Mouse (Mus musculus): ENCODE data around the gene Tfec.

Tfec gene

DNA sequence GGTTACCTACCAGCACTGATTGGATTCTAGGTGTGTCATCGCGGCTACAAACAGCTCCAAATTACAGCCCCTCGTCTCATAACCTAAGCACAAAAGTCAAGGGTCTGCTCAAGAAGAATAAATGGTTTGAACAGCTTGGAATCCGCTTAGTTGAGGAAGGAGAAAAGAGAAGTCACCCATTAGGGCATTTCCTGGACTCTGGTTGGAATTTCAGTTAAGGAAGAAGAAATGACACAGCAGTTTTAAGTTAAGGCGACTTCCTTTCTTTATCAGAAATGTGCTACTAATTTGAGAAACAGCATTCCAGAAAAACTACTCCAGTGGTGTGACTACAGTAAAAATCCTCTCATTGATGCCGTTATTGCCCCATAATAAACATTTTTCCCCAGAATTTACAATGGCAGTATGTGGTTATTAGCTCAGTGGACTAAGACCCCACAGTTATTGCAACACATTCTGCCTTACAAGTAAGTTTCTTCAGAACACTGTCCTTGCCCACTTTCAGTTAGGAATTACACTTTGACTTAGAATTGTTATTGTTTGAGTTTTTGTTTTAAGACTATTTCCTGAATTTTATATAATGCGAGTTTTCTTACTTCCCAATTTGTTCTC lies at the start of gene Tfec:
Tfec (minus strand) TSS at position 191 of the 612 bp plus-strand sequence.
- no peak for DNase-seq

DNA sequence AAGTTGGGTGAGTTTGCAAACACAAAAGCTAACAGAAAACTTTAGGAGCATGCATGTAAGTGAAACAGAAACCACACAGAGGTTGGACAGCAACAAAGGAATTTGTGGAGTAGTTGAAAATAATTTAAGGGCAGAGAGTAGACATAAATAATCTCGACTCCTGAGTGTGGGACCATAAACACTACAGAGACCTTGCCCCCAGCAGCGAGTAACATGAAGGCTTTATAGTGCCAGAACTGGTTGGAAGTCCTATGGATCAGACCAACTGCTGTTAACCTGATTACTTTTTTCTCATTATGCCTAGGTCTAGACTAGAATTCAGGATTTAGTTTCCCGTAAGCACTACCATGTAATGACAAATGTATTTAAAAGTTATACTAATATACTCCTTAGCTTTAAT lies 49.6 kb upstream of the Tfec start:
- DNase-seq: no peak

DNA sequence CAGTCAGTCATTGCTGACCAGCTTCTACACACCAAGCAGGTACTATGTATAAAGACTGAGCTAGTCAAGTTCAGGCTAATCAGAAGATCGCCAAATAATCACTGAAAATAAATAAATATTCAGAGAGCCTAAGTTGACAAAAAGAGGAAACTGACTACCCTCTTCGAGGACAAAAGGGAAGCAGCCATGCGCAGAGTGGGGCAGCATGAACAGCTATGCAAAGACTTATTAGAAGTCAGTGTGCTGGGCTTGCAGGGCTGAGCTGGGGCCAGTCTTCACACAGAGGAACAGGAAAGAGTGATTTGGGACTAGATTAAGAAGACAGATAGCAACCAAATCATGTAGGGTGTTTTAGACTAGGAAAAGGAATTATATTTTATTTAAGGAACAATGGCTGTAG lies 45.3 kb upstream of the Tfec start:
- DNase-seq: no peak

DNA sequence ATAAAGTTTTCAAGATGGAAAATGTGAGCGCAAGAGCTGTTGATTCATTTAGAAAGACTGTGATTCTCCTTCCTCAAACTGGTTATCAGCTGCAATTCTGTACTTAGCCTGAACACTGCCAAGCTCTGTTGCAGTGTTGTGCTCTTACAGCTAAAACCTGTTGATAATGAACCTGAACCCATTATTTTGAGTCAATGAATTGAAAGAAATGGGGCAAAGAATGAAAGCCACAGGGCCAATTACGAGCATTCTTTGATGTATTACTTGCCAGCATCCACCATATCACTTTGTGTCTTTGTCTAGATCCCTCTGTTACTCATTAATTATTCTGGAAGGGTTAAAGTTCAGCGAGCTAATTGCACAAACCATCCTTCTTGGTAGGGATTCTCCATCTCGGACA lies 44.2 kb upstream of the Tfec start:
- DNase-seq: no peak

DNA sequence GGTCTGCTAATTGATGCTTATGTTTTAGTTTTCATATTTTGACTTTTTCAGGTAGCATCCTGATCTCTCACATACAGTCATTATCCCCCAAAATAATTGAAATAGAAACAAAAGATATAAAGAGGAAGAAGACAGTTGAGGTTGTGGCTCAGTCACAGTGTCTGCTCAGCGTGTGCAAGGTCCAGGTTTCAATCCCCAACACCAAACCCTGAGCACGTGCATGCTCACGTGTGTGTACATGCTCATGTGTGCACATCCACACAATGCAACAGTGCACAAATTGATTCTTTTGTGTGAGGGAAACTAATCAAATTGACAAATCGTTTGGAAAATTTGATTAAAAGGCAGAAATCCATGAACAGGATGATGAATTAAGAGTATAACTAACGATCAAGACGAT lies 32.8 kb upstream of the Tfec start:
- no peak for DNase-seq

DNA sequence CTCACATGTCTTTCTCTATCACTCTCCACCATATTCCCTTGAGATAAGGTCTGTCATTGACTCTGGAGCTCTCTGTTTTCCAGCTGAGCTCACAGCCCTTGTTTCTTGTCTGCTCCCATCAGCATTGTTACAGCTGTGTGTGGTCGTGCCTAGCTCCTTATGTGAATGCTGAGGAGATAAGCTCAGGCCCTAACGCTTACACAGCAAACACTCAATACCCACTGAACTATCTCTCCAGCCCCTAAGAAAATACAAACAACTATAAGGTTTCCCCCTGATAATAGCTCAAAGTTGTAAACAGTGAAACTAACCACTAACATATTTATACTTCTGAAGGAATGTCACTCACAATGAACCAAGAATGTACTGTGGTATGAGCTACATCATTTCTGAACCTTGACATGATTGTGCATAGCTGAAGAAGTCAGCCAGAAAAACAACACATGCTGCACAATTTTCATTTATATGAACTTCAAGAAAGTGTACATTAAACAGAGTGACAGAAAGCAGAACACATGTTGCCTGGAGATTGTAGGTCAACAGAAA lies 21.9 kb upstream of the Tfec start:
- DNase-seq: no peak

DNA sequence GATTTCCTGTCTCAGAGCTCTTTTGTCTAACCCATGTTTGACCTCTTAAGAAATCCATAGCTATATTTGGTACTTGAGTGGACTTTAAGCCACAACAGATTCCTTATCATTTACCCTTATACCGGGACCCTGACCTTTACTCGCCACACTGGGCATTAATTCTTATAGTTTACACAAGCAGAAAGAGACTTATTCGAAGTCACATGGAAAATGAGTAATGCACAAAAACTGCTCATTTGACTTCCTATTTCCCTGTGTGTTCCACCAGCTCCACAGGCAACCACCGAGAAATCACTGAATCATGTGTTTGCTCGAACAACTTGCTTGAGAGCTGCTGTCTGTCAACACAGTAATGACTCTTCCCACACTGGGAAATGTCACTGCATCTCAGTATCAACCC lies 6.4 kb downstream of the Tfec start:
- no peak for DNase-seq

DNA sequence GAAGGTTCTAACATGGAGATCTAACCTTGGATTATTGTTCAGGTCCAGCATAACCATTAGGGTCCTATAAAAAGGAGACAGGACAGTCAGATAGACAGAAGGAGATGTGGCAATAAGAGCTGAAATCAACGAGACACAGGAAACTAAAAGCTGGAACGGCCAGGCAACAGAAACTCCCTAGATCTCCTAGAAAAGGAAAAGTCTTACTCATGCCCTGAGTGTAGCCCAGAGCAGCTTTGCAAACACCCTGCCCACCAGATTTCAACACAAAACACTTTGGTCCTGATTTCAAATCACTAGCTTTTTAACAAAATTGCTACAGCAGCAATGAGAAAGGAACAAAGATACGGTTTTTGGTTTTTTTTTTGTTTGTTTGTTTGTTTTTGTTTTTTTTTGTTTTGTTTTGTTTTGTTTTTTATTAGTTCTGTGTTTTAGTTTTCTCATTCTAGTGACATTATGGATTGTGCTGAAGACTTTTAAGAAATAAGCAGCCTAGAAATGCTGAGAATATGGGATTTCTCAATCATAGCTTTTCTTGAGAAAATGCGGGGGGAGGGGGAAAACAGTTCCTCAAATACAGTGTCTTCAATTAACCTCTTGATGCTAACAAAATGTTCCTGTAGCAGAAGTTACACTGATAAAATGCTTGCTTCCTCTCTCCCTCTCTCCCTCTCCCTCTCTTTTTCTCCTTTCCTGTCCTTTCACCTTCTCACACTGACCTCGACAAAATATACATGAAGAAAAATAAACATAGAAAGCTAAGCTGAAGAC lies 14.5 kb downstream of the Tfec start:
- DNase-seq: no peak

DNA sequence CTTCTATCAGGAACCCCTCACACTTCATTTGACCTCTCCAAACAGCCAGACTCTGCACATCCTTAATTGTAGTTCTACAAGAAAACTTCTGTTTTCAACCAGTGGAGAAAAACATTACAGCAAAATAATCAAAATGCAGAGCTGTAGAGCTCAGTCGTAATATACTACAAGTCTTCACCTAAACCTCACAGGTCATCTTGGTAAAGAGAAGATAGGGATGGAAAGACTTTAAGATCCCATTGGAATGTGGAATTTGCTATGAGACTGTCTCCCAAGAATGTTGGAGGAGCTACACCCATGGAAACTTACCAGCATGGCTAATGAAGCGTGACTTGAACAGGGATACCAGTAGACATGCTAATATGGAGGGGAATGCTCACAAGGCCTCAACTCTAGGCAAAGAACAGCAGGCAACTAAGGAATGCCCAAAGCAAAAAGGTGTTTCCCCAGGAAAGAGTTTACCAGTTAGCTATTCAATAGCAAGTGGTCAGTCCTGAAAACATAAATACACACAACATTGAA lies 24.2 kb downstream of the Tfec start:
- no peak for DNase-seq

DNA sequence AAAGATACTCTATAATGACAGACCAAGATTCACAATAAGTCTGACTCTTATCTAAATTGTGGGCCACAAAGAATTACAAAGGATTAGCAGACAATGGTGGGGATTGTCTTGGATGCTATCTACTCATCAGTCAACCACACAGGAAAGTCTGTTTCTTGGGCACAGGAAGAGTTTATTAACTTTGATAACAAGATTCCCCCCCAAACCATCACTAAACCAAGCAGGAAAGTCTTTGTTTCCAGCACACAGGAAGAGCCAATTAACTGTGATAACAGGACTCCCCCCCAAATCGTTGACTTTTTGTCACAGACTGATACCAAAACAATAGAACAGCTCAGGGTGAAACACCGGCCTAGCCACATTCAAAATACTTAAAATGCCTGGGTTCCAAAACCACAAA lies 28.2 kb downstream of the Tfec start:
- DNase-seq: no peak

DNA sequence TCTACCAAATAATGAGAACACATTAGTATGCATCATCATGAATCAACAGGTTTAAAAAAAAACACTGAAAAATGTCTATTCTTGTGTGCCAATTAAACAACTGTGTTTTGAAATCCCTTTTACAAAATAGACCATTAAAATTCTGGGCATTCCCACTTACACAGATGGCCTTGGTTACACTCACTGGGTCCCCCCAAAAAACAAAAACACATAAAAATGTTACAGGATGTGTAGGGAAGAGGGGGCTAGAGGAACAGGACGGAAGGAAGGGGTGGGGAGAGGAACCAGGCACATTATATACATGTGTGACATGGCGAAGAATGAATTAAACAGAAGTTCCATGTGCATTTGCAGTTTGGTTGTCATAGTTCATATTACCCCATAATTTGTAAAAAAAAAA lies 29.9 kb downstream of the Tfec start:
- no peak for DNase-seq

DNA sequence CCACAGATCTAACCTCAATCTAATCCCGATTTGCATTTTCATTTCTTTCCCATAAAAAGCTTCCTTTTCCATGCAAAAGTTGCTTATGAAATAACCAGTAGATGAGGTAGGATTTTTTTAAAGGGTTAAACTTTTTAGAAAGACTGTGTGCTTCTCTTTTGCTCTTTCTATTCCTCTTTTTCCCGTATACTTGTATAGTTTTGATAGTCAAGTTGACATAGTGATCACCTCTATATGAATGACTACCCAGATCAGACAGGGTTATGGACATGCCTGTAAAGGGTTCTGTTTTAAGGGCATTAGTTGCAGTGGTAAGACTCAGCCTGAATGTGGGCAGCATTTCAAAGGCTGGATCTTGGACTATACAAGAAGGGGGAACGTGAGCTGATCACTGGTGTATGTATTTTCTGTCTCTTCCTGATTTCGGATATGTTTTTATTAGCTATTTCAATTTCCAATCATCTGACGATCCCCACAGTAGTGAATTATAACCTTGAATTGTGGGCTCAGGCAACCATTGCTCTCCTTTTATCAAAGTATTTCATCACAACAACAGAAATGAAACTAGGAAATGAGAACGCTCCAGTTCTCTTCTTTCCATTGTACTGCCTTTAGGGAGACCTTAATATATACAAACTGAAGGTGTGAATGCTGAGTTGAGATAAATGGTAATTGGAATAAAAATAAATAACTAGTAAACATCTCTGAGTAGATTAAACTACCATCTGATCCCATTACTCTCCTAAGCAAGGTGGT lies 35.3 kb downstream of the Tfec start:
- no peak for DNase-seq

DNA sequence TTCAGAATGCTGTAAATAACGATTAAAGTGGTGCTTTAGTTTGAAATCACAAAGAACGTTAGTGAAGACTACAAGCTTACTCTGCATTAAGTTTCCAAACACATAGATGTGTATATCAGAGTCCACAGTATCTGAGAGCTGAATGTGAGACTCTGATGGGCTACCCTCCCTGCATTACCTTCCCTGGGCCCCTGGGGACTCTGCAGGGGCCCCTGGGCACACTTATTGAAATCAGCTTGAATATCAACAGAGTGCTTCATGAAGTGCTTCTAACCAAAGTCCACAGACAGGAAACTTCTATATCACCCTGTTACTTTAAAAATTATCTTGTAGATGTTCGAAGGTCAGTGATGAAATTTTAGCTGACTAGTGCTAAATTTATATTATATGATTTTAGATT lies 36.2 kb downstream of the Tfec start:
- DNase-seq: no peak

DNA sequence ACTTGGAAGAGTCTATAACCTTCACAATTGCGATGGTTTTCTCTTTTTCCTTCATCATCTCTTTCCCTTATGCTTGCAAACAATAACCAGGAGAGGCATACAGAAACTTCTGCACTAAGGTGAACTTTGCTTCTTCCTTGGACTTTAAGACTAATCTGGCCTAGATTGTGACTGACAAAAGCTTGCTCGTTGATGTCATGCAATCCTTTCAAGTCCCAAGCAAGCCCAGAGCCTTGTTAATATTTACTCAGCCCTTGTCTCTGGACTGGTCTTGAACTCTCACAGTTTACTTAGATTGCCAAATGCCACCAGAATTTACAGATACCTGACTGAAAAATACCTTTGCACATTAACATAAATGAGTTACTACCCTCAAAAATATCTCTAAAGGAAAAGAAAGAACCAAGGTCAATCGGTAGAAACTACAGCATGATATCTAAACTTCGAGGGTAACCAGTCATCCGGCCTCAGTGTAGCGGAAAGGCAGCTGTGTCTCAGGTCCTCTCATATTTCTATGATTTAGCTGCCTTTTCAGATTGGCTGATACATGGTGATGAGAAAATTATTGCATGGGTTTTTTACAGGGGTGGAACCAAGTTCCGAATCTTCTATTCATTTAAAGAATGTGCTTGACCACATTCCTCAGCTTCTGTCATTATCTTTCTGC lies 42.2 kb downstream of the Tfec start:
- DNase-seq: no peak

DNA sequence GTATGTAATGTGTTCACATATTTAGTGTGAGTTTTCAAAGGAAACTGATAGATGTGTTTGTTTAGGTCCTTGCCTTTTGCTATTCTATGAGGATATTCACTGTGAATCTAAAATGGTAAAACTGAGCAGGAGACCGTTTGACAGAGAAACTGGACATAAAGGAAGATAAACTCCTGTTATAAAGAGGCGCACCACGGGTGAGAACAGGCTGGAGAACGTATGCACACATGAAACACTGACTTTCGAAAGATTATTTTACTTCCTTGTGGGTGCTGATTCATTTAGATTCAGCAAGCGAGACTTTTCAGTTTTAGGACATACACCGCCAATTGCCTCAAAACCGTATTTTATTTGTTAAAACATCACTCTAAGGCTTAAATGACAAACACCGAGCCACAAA lies 43.3 kb downstream of the Tfec start:
- no peak for DNase-seq

DNA sequence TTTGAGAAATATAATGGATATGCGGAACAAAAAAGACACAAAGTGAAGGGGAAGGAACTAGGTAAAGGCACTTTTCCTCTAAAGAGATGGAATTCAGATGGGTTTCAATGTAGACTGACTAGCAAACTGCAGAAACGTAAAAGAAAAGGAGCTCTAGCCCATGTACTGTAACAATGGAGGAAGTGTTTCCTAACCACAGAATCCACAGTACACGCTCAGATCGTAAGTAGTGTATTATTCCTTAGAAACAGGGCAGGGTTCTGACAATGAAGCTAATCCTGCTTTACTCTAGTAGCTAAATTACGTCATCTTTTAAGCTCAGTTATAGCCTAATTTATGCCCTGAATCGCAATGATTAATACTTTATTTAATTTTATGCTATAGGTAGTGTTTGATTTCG lies 51.7 kb downstream of the Tfec start:
- no peak for DNase-seq

DNA sequence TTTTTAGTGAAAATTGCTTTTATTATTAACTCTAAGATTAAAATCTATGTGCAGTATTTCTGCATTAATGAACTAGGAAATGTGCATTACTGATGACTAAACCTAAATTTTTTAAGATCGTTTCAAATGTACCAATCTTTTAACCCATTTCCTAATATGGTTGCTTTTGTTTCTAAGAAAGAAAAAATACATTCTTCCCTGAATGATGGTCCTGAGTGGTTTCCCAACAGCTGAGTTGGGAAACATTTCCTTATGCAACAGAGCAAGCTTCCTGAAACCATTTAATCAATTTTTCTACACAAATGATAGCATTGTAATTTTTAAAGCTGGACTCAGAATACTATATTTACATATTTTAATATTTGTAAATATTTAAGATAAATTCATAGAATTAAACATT lies 62.6 kb downstream of the Tfec start:
- no peak for DNase-seq

DNA sequence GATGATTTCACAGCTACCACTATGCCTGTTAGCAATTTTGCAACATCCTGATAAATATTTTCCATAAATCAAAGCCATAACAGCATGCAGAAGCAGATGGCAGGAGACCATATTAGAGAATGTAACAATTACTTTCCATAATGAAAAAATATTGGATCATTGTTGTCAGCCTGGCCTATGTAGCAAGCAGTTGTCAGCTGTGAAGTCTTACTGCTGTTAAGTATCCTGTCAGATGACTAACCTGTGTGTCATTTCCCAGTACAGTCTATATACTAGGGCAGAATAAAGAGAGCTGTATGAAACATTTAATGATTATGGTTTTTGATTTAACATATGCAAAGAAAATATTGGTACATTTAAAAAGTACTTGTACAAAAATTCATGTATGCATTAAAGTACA lies 69.9 kb downstream of the Tfec start:
- no peak for DNase-seq

DNA sequence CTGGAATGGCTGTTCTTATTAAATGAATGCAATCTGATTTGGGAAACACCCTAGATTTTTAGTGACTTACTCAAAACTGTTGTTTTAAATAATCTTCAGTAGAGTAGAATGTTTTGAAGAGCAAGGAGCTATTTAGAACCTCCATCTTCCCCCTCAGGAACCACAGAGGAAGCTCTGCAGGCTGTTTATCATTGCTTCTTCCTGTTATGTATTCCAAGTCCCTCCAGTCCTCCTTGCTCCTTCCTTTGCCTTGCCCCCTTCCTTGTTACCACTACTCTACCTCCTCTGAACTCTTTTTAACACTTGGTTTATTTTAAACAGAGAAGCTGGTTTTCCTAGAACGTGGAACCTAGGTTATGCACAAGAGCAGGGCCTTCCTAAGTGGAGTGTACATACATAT lies 76.3 kb downstream of the Tfec start:
- no peak for DNase-seq

DNA sequence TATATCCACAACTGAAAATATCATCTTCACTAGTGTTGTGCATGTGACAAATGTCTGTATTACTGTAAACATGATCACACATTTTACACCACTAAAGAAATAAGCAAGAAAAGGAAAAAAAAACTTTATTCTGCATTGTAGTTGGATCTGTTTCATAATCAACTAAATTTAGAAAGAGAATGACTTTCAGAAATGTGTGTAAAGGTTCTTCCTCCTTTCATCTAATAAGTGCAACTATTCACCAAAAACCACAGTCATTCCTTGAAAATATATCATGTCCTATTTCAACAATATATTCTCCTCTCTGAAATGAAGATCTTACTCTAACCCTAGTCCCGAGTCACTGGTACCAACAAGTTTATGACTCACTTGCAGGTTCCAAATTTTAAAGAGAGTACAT lies 91.9 kb downstream of the Tfec start:
- no peak for DNase-seq

DNA sequence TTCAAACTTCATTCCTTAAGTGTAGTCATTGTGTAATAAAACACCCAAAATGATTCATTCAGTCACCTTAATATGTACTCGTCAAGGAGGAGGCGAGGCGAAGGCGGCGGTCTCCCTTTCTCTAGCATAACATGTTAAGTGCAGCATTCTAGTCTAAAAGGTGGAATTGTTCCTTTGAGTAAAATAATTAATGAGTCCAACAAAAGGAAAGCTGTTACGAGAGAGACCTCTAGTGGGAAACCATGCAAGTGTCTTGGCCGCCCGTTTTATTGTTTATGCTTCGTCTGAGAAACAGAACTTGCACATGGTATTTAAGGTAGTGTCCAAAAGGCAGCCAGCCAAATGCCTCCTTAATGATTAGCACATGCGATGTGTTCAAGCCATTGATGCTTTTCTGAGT lies 100.6 kb downstream of the Tfec start:
- no peak for DNase-seq

DNA sequence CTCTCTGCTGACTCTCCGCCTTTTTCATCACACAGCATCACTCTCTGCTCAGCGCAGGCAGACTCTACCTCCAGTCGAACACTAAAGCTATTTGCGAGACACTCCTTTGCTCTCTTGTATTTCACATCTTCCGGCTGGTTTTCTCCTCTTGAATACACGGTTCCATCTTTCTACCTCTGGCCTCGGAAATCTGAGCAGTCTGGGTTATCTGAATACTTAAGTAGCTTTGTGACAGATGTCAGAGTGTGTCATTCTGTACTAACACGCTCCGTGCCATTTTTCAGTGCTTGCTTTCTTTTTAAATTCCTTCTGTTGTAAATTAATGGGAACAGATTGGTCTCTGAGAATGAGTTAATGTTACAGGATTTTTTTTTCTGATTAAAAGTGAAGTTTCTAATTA lies 101.3 kb downstream of the Tfec start:
- no peak for DNase-seq

DNA sequence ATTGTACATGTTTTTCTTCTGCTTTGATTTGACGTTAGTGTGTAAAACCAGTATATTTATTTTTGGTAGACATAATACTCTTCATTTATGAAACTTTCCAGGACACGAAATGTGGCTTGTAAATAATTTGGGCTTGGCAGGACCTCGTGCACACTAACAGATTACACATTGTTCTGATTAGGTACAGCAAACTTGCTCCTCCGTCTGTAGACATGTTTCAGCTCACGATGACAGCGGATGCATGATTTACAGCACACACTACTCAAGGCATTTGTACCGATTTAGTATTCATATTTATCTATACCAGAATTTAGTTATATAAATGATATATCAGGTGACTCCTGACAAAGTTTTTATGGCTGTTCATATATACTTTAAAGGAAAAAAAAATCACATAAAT lies 104.2 kb downstream of the Tfec start:
- DNase-seq: no peak
